Mouse (Mus musculus) gastrocnemius, adult 2 months (tissue): Measurements from ENCODE around the gene Xkrx. TPM values are rescaled to one million over a fixed set of nuclear protein-coding genes. Genes with fewer than 3 reads are reported as not detected.
"Not testable (repeated sequence)": the region's sequence is repeated elsewhere in the genome, so short reads cannot be mapped to it uniquely, and the experiment has no call there.

Source experiments
- DNase-seq: peaks from one replicate; pipeline ENCODE4 v3.0.0; 2022
- H3K27ac ChIP-seq: fragments of 200-600 bp; 2 replicates; pipeline ENCODE4 v1.8.1; 2022; ENCODE audit warnings: mild to moderate bottlenecking
- H3K4me3 ChIP-seq: fragments of 200-600 bp; 2 replicates; pipeline ENCODE4 v1.8.1; 2022; ENCODE audit warnings: mild to moderate bottlenecking, moderate library complexity
- CTCF ChIP-seq: fragments of 200-600 bp; IDR thresholded peaks from 2 replicates; pipeline ENCODE4 v1.8.1; 2022; ENCODE audit warnings: antibody characterized with exemption, mild to moderate bottlenecking, moderate library complexity
- intact Hi-C: fragments of 180-260 bp; cut with DNase I; formaldehyde crosslinking; loops from one replicate; pipeline ENCODE4 v1.15.1; 2025
- long read RNA-seq, 2 experiments: library from polyadenylated mRNA; stranded (forward); transcript quantifications; one replicate each; pipeline ENCODE4 v2.0.0; 2021
- total RNA-seq, 2 experiments: library from RNA; stranded (reverse); gene quantifications; 2 replicates each; pipeline ENCODE4 v1.2.3; 2021

The Xkrx gene
- total RNA-seq, result 1 to 10 TPM in 1 of 2 experiments, under 1 TPM in 1; 0.64 to 1.2 TPM
- long read RNA-seq, experiment 1, result 0 reads
- long read RNA-seq, experiment 2, result 0 reads

GRCm38 (mm10) chrX:134162043-134162720, at the start of gene Xkrx:
Xkrx (minus strand) TSS chrX:134162076.
- peak within 1 kb of the TSS; percentile 48 for H3K4me3 ChIP-seq

DNA sequence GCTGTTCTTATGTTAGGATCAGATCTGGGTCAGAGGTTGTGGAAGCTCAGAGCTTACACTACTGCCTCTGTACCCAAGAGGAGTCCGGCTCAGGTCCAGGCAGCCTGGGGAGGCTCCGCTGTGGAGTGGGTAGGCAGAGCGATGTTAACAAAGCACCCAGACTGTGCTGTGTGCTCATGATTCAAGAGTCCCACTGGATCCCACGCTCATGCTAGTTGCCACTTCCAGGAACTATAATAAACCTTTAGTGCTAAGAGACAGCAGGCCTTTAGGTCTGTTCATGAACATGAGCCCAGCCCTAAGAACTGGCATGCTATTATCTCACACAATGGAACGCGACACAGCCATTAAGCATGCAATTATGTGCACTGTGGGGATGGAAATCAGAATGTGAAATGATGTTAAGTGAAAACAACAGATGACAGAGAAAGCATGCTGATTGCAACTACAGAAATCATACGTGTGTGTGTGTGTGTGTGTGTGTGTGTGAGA, 49.3 kb upstream of the Xkrx start:
- intact Hi-C loops, result no loop called here
- DNase-seq, result no peak
- TF ChIP-seq CTCF, result no peak
- Histone ChIP-seq H3K27ac (no peak overlapping the region), H3K4me3 (no peak overlapping the region)

More at GRCm38 (mm10) chrX:134162043-134162720, at the start of gene Xkrx:
- DNase-seq, result peak; percentile 22
- TF ChIP-seq CTCF, result no peak
- intact Hi-C loops, result no loop called here
- H3K27ac ChIP-seq, result no peak within 1 kb of the TSS

DNA sequence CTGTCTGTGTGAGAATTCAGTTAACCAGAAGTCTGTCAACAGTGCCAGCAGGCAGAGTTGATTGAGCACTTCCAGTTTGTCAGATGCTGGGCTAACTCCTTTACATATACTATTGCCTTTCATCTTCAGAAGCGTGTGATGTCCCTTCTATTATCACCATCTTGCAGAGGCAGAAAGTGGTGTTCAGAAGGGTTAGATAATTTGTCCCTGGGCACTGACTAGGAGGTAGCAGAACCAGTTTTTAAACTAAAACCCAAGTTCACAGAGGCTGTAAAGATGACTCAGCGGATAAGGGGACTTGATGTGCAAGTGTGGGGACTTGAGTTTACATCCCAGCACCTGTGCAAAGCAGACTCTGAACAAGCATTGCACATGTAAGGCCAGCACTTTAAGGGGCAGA, 46.6 kb upstream of the Xkrx start:
- Histone ChIP-seq H3K27ac (no peak overlapping the region), H3K4me3 (no peak overlapping the region)
- intact Hi-C loops, result no loop called here
- TF ChIP-seq CTCF, result no peak
- DNase-seq, result no peak

GRCm38 (mm10) chrX:134187201-134187600, 25.3 kb upstream of the Xkrx start, which contains the start of gene Arl13a:
Arl13a (plus strand) TSS chrX:134187501.
- H3K4me3 ChIP-seq, H3K27ac ChIP-seq, intact Hi-C loops, DNase-seq: not testable (repeated sequence)

- H3K4me3 ChIP-seq, result no peak overlapping the region
- DNase-seq, result no peak
- intact Hi-C loops, result no loop called here
- H3K27ac ChIP-seq, result no peak overlapping the region
- no peak for TF ChIP-seq CTCF
Observed at GRCm38 (mm10) chrX:134174699-134175098, 12.8 kb upstream of the Xkrx start.

DNA sequence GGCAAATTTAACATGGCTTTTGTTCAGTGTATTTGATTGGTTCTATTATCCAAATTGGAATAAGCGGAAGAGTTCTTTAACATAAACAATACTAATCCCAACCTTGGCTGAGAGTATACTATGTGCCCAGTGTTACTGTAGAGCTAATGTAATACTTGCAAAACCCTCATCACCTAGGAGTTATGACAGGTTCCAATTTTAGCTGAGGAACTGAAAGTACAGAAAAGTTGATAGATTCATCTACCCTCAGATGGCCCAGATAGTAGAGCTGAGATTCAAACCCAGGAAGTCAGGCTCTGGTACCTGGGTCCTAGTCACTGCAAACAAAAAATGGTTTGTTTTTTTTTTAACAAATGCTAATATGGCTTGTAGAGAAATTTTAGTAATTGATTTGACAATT, 8.7 kb upstream of the Xkrx start:
- intact Hi-C loops, result no loop called here
- Histone ChIP-seq H3K27ac (no peak overlapping the region), H3K4me3 (no peak overlapping the region)
- TF ChIP-seq CTCF, result no peak
- DNase-seq, result no peak

DNA sequence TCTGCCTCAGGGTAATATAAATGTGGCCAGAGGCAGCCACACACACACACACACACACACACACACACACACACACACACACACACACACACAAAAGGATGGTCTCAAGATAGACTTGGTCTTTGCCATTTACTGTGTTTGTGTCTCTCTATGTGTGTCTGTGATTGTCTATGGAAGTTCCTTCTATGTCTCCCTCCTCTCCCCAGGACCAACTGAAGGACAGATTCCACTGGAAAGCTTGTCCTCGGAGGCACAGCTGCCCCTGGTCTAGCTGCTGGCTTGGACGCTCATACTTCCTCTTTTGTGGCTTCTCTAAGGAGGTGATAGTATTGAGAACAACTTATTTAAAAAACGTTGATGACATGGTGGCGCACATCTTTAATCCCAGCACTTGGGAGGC, 1.6 kb upstream of the Xkrx start:
- TF ChIP-seq CTCF, result no peak

GRCm38 (mm10) chrX:134162826-134163225, 950 bp upstream of the Xkrx start:
- TF ChIP-seq CTCF, result no peak
- intact Hi-C loops, result no loop called here
- no peak overlapping the region for H3K27ac ChIP-seq
- DNase-seq, result no peak
- H3K4me3 ChIP-seq, result peak overlapping the region; percentile 48

More for the DNA sequence above, 1.6 kb upstream of the Xkrx start:
- Histone ChIP-seq H3K4me3 (no peak overlapping the region), H3K27ac (no peak overlapping the region)
- intact Hi-C loops, result no loop called here
- DNase-seq, result no peak

DNA sequence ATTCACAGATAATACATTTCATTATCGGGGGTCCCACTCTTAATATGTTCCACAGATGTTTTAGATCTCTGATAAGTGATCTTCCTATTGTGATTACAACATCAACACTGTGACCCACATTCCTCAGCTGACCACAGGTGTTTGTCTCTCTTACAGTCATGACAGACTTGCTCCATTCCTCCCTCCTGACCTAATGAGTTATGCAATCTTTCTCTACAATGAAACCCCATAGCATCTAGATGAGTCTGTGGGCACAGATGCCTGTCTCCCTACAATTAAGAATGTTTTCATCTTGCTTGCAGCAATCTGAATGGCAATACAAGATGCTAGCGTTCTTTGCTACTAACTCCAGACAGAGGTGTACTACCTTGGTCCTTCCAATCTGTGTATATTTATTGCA, 1.4 kb downstream of the Xkrx start:
- no peak for DNase-seq
- no peak overlapping the region for H3K4me3 ChIP-seq
- intact Hi-C loops, result no loop called here
- no peak for TF ChIP-seq CTCF
- no peak overlapping the region for H3K27ac ChIP-seq

- no peak for TF ChIP-seq CTCF
- intact Hi-C loops, result no loop called here
- Histone ChIP-seq H3K4me3 (no peak overlapping the region), H3K27ac (no peak overlapping the region)
- no peak for DNase-seq
Observed at GRCm38 (mm10) chrX:134158151-134158550, 3.7 kb downstream of the Xkrx start.

- H3K4me3 ChIP-seq, result no peak overlapping the region
- TF ChIP-seq CTCF, result no peak
- H3K27ac ChIP-seq, result no peak overlapping the region
- DNase-seq, result no peak
- intact Hi-C loops, result no loop called here
Observed at GRCm38 (mm10) chrX:134141986-134142385, 19.9 kb downstream of the Xkrx start.

DNA sequence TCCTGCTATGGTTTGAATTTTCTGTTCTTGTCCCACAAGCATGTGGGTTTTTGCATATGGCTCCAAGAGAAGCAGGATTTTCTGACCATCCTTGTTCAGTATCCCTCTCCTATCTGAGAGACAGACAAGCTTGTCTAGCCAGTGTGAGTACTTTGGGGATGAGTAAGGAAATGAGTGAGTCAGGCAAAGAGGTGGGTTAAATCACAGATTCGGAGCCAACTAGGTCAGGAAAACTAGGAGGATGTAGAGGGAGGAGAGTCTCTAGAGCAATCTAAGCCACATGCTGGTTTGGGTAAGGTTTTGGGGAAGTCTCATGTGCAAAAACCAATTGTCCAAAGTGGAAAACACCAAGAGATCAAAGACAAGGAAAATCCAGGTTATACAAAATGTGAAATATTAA, 20.3 kb downstream of the Xkrx start:
- intact Hi-C loops, result no loop called here

GRCm38 (mm10) chrX:134140024-134140423, 21.9 kb downstream of the Xkrx start:
- TF ChIP-seq CTCF, result no peak

More for the DNA sequence above, 20.3 kb downstream of the Xkrx start:
- DNase-seq, result no peak
- Histone ChIP-seq H3K27ac (no peak overlapping the region), H3K4me3 (no peak overlapping the region)
- no peak for TF ChIP-seq CTCF

DNA sequence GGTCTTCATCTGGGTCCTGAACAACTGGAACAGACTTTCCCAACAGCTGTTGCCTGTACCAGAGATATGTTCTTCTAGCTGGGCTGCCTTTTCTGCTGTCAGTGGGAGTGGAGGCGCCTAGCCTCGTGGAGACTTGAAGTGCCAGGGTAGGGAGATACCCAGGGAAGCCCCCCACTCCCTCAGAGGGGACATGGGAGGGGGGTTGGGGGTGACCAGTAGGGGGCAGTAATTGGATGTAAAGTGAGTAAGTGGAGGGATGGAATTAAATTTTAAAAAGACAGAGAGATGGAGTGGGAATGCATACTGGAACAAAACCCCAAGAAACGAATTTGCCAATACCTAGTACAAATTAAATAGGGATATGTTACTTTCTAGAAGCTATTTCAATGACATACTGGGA, 28.1 kb downstream of the Xkrx start:
- DNase-seq, result no peak
- TF ChIP-seq CTCF, result peak; percentile 34
- intact Hi-C loops, result no loop called here
- H3K4me3 ChIP-seq, result no peak overlapping the region
- H3K27ac ChIP-seq, result no peak overlapping the region

More at GRCm38 (mm10) chrX:134140024-134140423, 21.9 kb downstream of the Xkrx start:
- Histone ChIP-seq H3K4me3 (no peak overlapping the region), H3K27ac (no peak overlapping the region)
- DNase-seq, result no peak
- intact Hi-C loops, result no loop called here
